Mouse (Mus musculus): ENCODE results near the gene Pth2r. TPM values are rescaled to one million over a fixed set of nuclear protein-coding genes. Genes with fewer than 3 reads are reported as not detected.
A peak's percentile ranks its signal among the peaks of the same experiment; 100 is the strongest.

Pth2r gene
- polyA plus RNA-seq, 1 experiment, result 0.01 TPM

DNA sequence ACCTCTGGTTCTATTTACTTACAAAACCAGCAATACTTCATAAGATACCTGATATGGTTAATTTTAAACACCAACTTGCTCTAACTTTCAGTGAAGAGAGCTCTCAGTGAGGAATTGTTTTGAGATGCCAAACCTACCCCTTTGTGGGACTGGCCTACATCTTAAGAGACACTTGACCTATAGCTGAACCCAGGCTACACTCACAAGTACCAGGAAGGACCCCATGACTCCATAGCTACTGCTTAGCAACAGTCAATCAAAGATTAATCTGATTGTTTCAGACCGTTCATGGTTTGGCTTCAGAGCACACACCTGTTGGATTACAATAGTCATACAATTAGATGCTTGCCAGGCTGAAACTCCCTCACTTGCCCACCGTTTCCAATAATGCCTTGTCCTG is 71.1 kb downstream of the Pth2r start:
- no peak overlapping the region for H3K4me3 ChIP-seq
- H3K36me3 ChIP-seq (ENCODE audit: control insufficient read depth, insufficient read depth), result no peaks in the 10 kb centered on the region
- H3K4me2 ChIP-seq (ENCODE audit: low read depth), result no peak overlapping the region
- H3K27me3 ChIP-seq (ENCODE audit: control insufficient read depth, insufficient read depth, insufficient read length), result no peaks in the 10 kb centered on the region
- no peak overlapping the region for H3ac ChIP-seq (ENCODE audit: control insufficient read depth, insufficient read length)
- H3K79me2 ChIP-seq (ENCODE audit: control insufficient read depth, insufficient read depth), result no peaks in the 10 kb centered on the region
- no peak for TF ChIP-seq REST (IDR thresholded peaks at IDR 0.05; ENCODE audit: insufficient read depth, insufficient read length)
- TF ChIP-seq CEBPB (IDR thresholded peaks at IDR 0.05; ENCODE audit: insufficient read depth, poor library complexity, severe bottlenecking), result no peak
- TF ChIP-seq TCF12 (IDR thresholded peaks at IDR 0.05; ENCODE audit: insufficient read depth, poor library complexity, severe bottlenecking), result no peak
- no peak for TF ChIP-seq MYOG (IDR thresholded peaks at IDR 0.05; ENCODE audit: control insufficient read depth in 1 of 3, insufficient read depth in 1 of 3, insufficient read length in 2 of 3, low read depth in 2 of 3)
- TF ChIP-seq MYOD1 (IDR thresholded peaks at IDR 0.05; ENCODE audit: control insufficient read depth in 1 of 3, insufficient read length in 2 of 3, low read depth in 2 of 3), result no peak
- TF ChIP-seq E2F4 (IDR thresholded peaks at IDR 0.05; ENCODE audit: insufficient read depth), result no peak
- TF ChIP-seq USF1 (IDR thresholded peaks at IDR 0.05; ENCODE audit: low read depth), result no peak
- no peak for TF ChIP-seq POLR2AphosphoS2 (IDR thresholded peaks at IDR 0.05; ENCODE audit: insufficient read length, low read depth)
- TF ChIP-seq SRF (IDR thresholded peaks at IDR 0.05; ENCODE audit: control insufficient read depth, insufficient read length, low read depth), result no peak
- TF ChIP-seq POLR2A (IDR thresholded peaks at IDR 0.05; ENCODE audit: insufficient read length, low read depth), result no peak
- TF ChIP-seq TCF3 (IDR thresholded peaks at IDR 0.05; ENCODE audit: insufficient read length, low read depth), result no peak
- no peak for TF ChIP-seq MAX (IDR thresholded peaks at IDR 0.05; ENCODE audit: low read depth)

DNA sequence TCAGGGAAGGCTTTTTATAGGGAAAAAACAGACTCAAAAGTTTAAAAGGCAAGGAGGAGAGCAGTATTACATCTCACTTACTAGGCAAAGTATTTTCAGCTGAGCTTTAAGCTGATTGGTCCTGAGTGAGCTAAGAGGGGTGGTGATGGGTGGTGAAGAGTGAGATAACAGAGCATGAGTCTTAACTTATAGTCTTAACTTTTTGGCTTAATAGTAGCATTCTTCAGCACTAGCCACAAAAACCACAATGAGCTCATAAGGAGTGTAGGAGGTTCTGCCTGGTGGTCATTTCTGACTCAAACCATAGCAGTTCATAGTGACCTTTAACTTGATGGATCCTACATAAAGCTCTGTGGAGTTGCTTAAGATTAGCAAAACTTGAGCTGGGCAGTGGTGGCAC is 72.3 kb downstream of the Pth2r start:
- Histone ChIP-seq H3K4me3 (no peak overlapping the region), H3K4me2 (ENCODE audit: low read depth) (no peak overlapping the region), H3K27me3 (ENCODE audit: control insufficient read depth, insufficient read depth, insufficient read length) (no peaks in the 10 kb centered on the region), H3K36me3 (ENCODE audit: control insufficient read depth, insufficient read depth) (no peaks in the 10 kb centered on the region), H3ac (ENCODE audit: control insufficient read depth, insufficient read length) (no peak overlapping the region), H3K79me2 (ENCODE audit: control insufficient read depth, insufficient read depth) (no peaks in the 10 kb centered on the region)
- TF ChIP-seq E2F4 (IDR thresholded peaks at IDR 0.05; ENCODE audit: insufficient read depth) (no peak), CEBPB (IDR thresholded peaks at IDR 0.05; ENCODE audit: insufficient read depth, poor library complexity, severe bottlenecking) (0 out of 2 replicates have a peak, but pooled peaks have one; percentile 10), POLR2AphosphoS2 (IDR thresholded peaks at IDR 0.05; ENCODE audit: insufficient read length, low read depth) (no peak)

DNA sequence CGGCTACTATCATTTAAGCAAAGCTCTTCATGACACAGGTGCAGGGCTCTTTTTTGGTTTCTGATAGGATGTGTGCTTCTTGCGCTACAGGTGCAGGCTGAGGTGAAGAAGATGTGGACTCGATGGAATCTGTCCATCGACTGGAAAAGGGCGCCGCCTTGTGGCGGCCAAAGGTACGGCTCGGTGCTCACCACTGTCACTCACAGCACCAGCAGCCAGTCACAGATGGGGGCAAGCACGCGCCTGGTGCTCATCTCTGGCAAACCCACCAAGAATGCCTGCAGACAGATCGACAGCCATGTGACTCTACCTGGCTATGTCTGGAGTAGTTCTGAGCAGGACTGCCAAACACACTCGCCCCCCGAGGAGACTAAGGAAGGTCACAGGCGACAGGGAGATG is 106.5 kb downstream of the Pth2r start:
- H3ac ChIP-seq (ENCODE audit: control insufficient read depth, insufficient read length), result no peak overlapping the region
- no peaks in the 10 kb centered on the region for H3K27me3 ChIP-seq (ENCODE audit: control insufficient read depth, insufficient read depth, insufficient read length)
- TF ChIP-seq MYOG (IDR thresholded peaks at IDR 0.05; ENCODE audit: control insufficient read depth in 1 of 3, insufficient read depth in 1 of 3, insufficient read length in 2 of 3, low read depth in 2 of 3) (no peak), SRF (IDR thresholded peaks at IDR 0.05; ENCODE audit: control insufficient read depth, insufficient read length, low read depth) (no peak), CEBPB (IDR thresholded peaks at IDR 0.05; ENCODE audit: insufficient read depth, poor library complexity, severe bottlenecking) (no peak), POLR2A (IDR thresholded peaks at IDR 0.05; ENCODE audit: insufficient read length, low read depth) (no peak), REST (IDR thresholded peaks at IDR 0.05; ENCODE audit: insufficient read depth, insufficient read length) (no peak), MYOD1 (IDR thresholded peaks at IDR 0.05; ENCODE audit: control insufficient read depth in 1 of 3, insufficient read length in 2 of 3, low read depth in 2 of 3) (no peak), MAX (IDR thresholded peaks at IDR 0.05; ENCODE audit: low read depth) (no peak), TCF12 (IDR thresholded peaks at IDR 0.05; ENCODE audit: insufficient read depth, poor library complexity, severe bottlenecking) (no peak), USF1 (IDR thresholded peaks at IDR 0.05; ENCODE audit: low read depth) (no peak), POLR2AphosphoS2 (IDR thresholded peaks at IDR 0.05; ENCODE audit: insufficient read length, low read depth) (no peak), E2F4 (IDR thresholded peaks at IDR 0.05; ENCODE audit: insufficient read depth) (no peak)
- no peak overlapping the region for H3K4me2 ChIP-seq (ENCODE audit: low read depth)
- H3K79me2 ChIP-seq (ENCODE audit: control insufficient read depth, insufficient read depth), result no peaks in the 10 kb centered on the region
- no peak overlapping the region for H3K4me3 ChIP-seq
- H3K36me3 ChIP-seq (ENCODE audit: control insufficient read depth, insufficient read depth), result no peaks in the 10 kb centered on the region

DNA sequence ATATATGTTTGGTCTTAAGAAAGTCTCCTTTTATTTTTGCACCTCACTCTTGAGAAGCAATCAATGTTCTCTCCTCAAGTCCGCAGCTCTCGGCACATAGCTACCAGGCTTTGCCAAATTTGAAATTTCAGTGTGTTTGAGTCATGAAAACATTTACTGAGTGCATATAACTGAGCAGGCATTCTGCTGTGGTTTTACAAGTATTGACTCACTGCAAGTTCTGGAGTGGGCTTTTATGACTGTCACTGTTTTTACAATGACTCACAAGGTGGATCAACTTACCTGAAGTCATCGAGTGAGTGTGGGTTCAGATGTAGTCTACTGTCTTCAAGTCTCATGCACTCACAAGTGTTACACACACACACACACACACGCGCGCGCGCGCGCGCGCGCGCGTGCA is 107.8 kb downstream of the Pth2r start:
- no peaks in the 10 kb centered on the region for H3K79me2 ChIP-seq (ENCODE audit: control insufficient read depth, insufficient read depth)
- H3ac ChIP-seq (ENCODE audit: control insufficient read depth, insufficient read length), result no peak overlapping the region
- TF ChIP-seq MYOG (IDR thresholded peaks at IDR 0.05; ENCODE audit: control insufficient read depth in 1 of 3, insufficient read depth in 1 of 3, insufficient read length in 2 of 3, low read depth in 2 of 3) (no peak), MYOD1 (IDR thresholded peaks at IDR 0.05; ENCODE audit: control insufficient read depth in 1 of 3, insufficient read length in 2 of 3, low read depth in 2 of 3) (no peak), TCF3 (IDR thresholded peaks at IDR 0.05; ENCODE audit: insufficient read length, low read depth) (no peak), MAX (IDR thresholded peaks at IDR 0.05; ENCODE audit: low read depth) (no peak), USF1 (IDR thresholded peaks at IDR 0.05; ENCODE audit: low read depth) (no peak), TCF12 (IDR thresholded peaks at IDR 0.05; ENCODE audit: insufficient read depth, poor library complexity, severe bottlenecking) (no peak), SRF (IDR thresholded peaks at IDR 0.05; ENCODE audit: control insufficient read depth, insufficient read length, low read depth) (no peak)
- H3K4me2 ChIP-seq (ENCODE audit: low read depth), result peak overlapping the region; percentile 54
- H3K27me3 ChIP-seq (ENCODE audit: control insufficient read depth, insufficient read depth, insufficient read length), result no peaks in the 10 kb centered on the region
- H3K36me3 ChIP-seq (ENCODE audit: control insufficient read depth, insufficient read depth), result no peaks in the 10 kb centered on the region
- no peak overlapping the region for H3K4me3 ChIP-seq

DNA sequence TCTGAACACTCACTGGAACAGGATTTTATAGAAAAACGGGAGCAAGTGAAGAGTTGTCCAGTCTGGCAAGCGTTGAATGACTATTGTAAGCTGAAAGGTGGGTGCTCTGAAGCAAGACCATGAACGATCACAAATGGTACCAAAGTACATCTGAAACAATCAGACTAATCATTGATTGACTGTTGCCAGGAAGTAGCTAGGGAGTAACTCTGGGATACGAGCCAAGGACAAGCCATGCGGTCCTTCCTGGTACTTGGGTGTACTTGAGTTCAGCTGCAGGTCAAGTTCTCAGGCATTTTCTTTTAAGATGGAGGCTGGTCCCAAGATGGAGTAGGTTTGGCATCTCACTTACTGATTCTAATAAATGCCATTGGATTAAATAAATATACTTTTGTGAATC is 125.6 kb downstream of the Pth2r start:
- Histone ChIP-seq H3K4me2 (ENCODE audit: low read depth) (no peak overlapping the region), H3K36me3 (ENCODE audit: control insufficient read depth, insufficient read depth) (no peaks in the 10 kb centered on the region), H3K79me2 (ENCODE audit: control insufficient read depth, insufficient read depth) (no peaks in the 10 kb centered on the region), H3ac (ENCODE audit: control insufficient read depth, insufficient read length) (no peak overlapping the region), H3K27me3 (ENCODE audit: control insufficient read depth, insufficient read depth, insufficient read length) (no peaks in the 10 kb centered on the region), H3K4me3 (no peak overlapping the region)
- TF ChIP-seq MYOG (IDR thresholded peaks at IDR 0.05; ENCODE audit: control insufficient read depth in 1 of 3, insufficient read depth in 1 of 3, insufficient read length in 2 of 3, low read depth in 2 of 3), result no peak
- no peak for TF ChIP-seq USF1 (IDR thresholded peaks at IDR 0.05; ENCODE audit: low read depth)
